Mouse (Mus musculus) ES-Bruce4 (cell line): Measurements from ENCODE around the gene Nfe2l2. TPM values are rescaled to one million over a fixed set of nuclear protein-coding genes. Genes with fewer than 3 reads are reported as not detected.
"Not testable (repeated sequence)": the region's sequence is repeated elsewhere in the genome, so short reads cannot be mapped to it uniquely, and the experiment has no call there.

ENCODE experiments used
- H3K27ac ChIP-seq: 2 replicates; pipeline ENCODE4 v1.5.1; 2012; ENCODE audit warnings: low read length, inconsistent platforms; ENCODE audit not compliant: insufficient read depth
- H3K27me3 ChIP-seq: 2 replicates; pipeline ENCODE4 v1.6.1; 2012; ENCODE audit warnings: mild to moderate bottlenecking, low read length, inconsistent platforms; ENCODE audit not compliant: control insufficient read depth, poor library complexity, insufficient read depth, severe bottlenecking
- H3K36me3 ChIP-seq: 2 replicates; pipeline ENCODE4 v1.6.1; 2012; ENCODE audit warnings: inconsistent platforms, mild to moderate bottlenecking, low read length, moderate library complexity; ENCODE audit not compliant: control insufficient read depth, poor library complexity, insufficient read depth, severe bottlenecking
- H3K4me1 ChIP-seq: one replicate; pipeline ENCODE4 v1.8.1; 2011; ENCODE audit warnings: low read length; ENCODE audit not compliant: control insufficient read depth, insufficient read depth
- H3K4me3 ChIP-seq: 2 replicates; pipeline ENCODE4 v1.5.1; 2011; ENCODE audit warnings: low read depth, mild to moderate bottlenecking, low read length
- H3K9ac ChIP-seq: 2 replicates; pipeline ENCODE4 v1.6.1; 2012; ENCODE audit warnings: low read depth, mild to moderate bottlenecking, inconsistent platforms; ENCODE audit not compliant: poor library complexity, severe bottlenecking
- H3K9me3 ChIP-seq: replicated peaks from 2 replicates; pipeline ENCODE4 v1.6.1; 2012; ENCODE audit warnings: mild to moderate bottlenecking, low read length, inconsistent platforms; ENCODE audit not compliant: control insufficient read depth, poor library complexity, insufficient read depth, severe bottlenecking
- CTCF ChIP-seq: IDR thresholded peaks from one replicate; pipeline ENCODE4 v1.8.1; 2011; ENCODE audit warnings: low read depth, low read length
- EP300 ChIP-seq: IDR thresholded peaks from 2 replicates; pipeline ENCODE4 v1.6.1; 2011; ENCODE audit warnings: low read depth, low read length; ENCODE audit not compliant: insufficient read depth
- POLR2A ChIP-seq: IDR thresholded peaks from one replicate; pipeline ENCODE4 v1.8.1; 2011; ENCODE audit warnings: low read length; ENCODE audit not compliant: insufficient read depth
- polyA plus RNA-seq: library from polyadenylated mRNA; stranded (reverse); fragments of >200 nt; gene quantifications from 2 replicates; pipeline ENCODE4 v1.2.4, GENCODE M21; 2011; ENCODE audit warnings: low read depth; ENCODE audit not compliant: missing spikeins, insufficient read depth, insufficient read length

Nfe2l2 gene
- polyA plus RNA-seq, 1 experiment = 105 TPM

- H3K36me3 ChIP-seq = no peaks in the 10 kb centered on the region
- H3K27ac ChIP-seq = no peak overlapping the region
- H3K4me1 ChIP-seq = no peaks in the 10 kb centered on the region
- no peak overlapping the region for H3K4me3 ChIP-seq
- no peak for TF ChIP-seq CTCF
- no peak for TF ChIP-seq EP300
- TF ChIP-seq POLR2A = no peak
- H3K9me3 ChIP-seq = no peaks in the 10 kb centered on the region
- H3K9ac ChIP-seq = no peak overlapping the region
- H3K27me3 ChIP-seq = no peaks in the 10 kb centered on the region
Observed at GRCm38 (mm10) chr2:75650437-75650836, 54.0 kb downstream of the Nfe2l2 start.

- Histone ChIP-seq H3K9ac (no peak overlapping the region), H3K36me3 (no peaks in the 10 kb centered on the region), H3K4me3 (no peak overlapping the region), H3K27me3 (no peaks in the 10 kb centered on the region), H3K27ac (no peak overlapping the region), H3K9me3 (no peaks in the 10 kb centered on the region), H3K4me1 (no peaks in the 10 kb centered on the region)
- TF ChIP-seq POLR2A (no peak), CTCF (no peak), EP300 (no peak)
Observed at GRCm38 (mm10) chr2:75645251-75645650, 59.2 kb downstream of the Nfe2l2 start.

GRCm38 (mm10) chr2:75643950-75644349 lies 60.5 kb downstream of the Nfe2l2 start:
- TF ChIP-seq CTCF = no peak
- no peaks in the 10 kb centered on the region for H3K27me3 ChIP-seq
- H3K27ac ChIP-seq = no peak overlapping the region
- H3K36me3 ChIP-seq = no peaks in the 10 kb centered on the region
- no peaks in the 10 kb centered on the region for H3K9me3 ChIP-seq
- no peaks in the 10 kb centered on the region for H3K4me1 ChIP-seq
- no peak overlapping the region for H3K9ac ChIP-seq
- no peak overlapping the region for H3K4me3 ChIP-seq

DNA sequence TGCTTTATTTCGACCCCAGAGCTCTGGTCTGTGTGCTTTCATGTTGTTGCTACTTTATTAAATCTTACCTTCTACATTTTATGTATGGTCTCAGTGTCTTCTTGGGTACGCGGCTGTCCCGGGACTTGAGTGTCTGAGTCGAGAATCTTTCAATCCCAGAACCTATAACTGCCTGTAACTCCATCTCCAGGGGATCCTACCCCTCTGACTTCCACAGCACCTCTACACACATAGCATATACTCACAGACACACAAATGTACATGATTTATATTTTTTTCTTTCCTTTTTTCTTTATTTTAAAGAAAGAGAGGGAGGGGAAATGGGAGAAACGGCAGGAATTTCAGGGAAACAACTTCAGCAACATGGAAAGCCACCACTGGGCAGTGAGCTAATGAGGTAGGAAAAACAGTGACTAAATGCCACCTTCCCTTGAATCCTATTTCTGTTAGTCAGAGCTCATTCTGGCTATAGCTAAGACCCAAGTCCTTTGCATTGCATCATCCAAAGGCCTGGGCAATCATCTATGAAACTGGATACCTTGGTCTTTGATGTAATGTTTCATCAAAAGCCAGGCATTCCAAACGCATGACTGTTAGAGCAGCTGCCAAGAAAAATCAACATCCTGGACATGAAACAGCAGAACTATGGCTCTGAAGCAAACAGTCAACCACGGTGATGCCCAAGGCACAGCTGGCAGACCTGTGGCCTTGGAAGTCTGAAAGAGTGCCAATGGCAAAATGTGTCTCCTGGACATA lies 61.5 kb downstream of the Nfe2l2 start:
- TF ChIP-seq EP300 = no peak
- no peak for TF ChIP-seq POLR2A
- no peak for TF ChIP-seq CTCF
- H3K36me3 ChIP-seq = no peaks in the 10 kb centered on the region
- no peaks in the 10 kb centered on the region for H3K9me3 ChIP-seq
- no peak overlapping the region for H3K4me3 ChIP-seq
- no peak overlapping the region for H3K27ac ChIP-seq
- H3K9ac ChIP-seq = no peak overlapping the region
- no peaks in the 10 kb centered on the region for H3K27me3 ChIP-seq
- H3K4me1 ChIP-seq = no peaks in the 10 kb centered on the region

DNA sequence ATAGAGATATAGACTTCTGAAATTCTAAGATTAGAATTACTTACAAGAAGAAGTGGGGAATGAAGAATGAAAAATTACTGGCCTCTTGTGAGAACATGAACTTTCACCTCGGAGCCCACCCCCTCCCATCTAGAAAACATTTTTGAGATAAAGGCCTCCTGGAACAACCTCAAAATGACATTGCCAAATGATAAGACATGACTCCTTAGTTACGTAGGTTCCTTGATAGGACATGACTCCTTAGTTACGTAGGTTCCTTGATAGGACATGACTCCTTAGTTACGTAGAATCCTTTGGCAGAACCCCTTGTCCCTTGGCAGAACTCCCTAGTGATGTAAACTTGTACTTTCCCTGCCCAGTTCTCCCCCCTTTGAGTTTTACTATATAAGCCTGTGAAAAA lies 62.1 kb downstream of the Nfe2l2 start:
- not testable (repeated sequence) for H3K27ac ChIP-seq, H3K27me3 ChIP-seq, H3K36me3 ChIP-seq, H3K9me3 ChIP-seq, H3K4me1 ChIP-seq, H3K4me3 ChIP-seq, H3K9ac ChIP-seq

GRCm38 (mm10) chr2:75639535-75639934 lies 64.9 kb downstream of the Nfe2l2 start:
- not testable (repeated sequence) for H3K27me3 ChIP-seq, H3K4me3 ChIP-seq, H3K9me3 ChIP-seq, H3K9ac ChIP-seq, H3K27ac ChIP-seq, H3K36me3 ChIP-seq, H3K4me1 ChIP-seq

GRCm38 (mm10) chr2:75637822-75638221 lies 66.6 kb downstream of the Nfe2l2 start:
- H3K27ac ChIP-seq, H3K9ac ChIP-seq, H3K4me1 ChIP-seq, H3K9me3 ChIP-seq, H3K27me3 ChIP-seq, H3K36me3 ChIP-seq, H3K4me3 ChIP-seq: not testable (repeated sequence)
